Mouse (Mus musculus): ENCODE data around the gene Ttll12. TPM values are rescaled to one million over a fixed set of nuclear protein-coding genes. Genes with fewer than 3 reads are reported as not detected.
A peak's percentile ranks its signal among the peaks of the same experiment; 100 is the strongest.

Ttll12 gene
- total RNA-seq (2021), result 1 to 10 TPM; 9.3 TPM

DNA sequence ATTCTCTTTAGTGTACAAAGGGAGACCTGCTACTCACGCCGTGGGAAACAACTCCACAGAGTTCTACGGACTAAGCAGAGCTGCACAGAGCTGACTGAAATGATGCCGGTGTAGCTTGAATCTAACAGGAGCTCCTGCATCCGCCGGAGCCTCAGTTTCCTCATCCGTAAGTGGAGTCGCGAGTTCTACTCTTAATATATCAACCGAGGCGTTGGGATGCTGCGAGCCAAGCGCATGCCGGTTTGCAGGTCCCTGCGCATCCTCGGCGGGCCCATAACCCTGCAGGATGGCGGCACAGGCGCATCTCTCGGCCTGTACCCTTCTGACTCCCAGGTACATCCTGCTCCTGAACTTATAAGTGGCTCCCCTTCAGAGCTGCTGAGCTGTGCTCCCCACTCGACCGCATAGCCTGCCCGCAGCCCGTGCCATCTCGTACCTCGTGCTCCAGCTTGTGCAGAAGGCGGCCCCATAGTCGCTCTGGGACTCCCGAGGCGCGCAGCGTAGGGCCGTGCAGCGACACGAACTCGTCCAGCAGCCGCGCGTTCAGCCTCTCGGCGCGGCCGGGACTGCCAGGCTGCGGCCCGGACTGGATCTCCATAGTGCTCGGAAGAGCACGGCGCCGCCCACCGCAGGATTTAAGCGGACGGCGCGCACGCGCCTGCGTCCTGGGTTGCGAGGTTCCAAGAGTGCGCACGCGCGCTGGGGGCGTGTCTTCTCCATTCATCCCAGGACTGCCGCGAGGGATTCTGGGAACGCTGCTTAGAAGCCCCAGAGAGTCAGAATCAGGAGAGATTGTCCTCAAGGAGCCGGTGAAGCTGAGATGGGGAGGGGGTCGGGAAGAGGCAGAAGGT, at the start of gene Ttll12:
Gene Ttll12 (minus strand): TSS at position 645 of the 851 bp plus-strand sequence.
- peak; percentile 96 for DNase-seq

DNA sequence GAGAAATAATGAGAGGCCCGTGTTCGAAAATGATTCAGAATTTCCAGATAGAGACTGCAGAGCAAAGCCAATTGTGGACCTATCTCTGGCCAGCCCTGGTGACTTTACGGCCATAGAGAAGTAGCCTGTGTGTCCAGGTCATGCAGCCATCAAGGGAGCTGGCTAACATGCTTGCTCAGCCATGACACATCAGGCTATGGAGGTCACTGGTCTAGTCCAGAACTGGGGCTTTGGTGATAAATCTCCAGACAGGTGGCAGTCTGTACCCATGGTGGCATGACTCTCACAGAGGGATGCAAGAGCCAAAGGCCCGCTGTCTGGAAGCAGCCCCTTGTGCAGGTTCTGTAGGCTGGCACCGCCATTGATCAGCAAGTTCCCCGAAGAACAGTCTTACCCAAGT, 47.6 kb upstream of the Ttll12 start:
- no peak for DNase-seq

DNA sequence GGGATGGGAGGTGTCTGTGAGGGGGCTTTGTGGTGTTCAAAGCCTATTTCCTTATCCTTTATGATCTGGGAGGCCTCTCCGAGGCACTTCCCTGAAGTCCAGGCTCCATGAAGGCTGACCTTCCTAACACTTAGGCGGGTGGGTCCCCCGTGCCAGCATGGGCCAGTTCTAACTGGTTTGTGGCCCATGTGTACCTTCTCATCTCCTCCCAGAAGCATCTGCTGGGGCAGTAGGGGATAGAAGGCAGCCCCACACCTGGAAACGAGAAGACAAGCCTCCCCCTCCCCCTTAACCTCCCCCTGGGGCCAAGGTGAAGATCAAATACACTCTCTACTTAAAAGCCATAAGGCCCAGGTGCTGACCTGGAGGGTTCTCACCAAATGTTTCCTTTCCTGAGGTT, 45.3 kb upstream of the Ttll12 start:
- no peak for DNase-seq

DNA sequence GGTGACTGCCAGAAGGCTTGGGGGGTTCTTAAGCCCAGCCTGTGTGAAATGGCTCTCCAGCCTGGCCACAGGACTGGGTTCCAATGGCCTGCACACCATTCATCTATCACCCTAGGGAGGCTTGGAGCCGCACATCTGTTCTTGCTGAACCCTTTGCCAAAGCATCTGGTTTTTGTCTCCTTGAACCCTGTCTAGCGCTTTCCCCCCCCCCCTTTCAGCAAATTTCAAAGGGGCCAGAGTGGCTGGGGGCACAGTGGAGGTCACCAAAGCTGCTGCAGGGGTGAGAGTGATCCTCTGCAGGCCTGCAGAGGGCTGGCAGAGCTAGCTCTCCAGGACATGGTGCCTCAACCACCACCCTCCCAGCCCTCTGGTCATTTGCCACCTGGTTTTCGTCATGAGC, 44.2 kb upstream of the Ttll12 start:
- peak; percentile 35 for DNase-seq

DNA sequence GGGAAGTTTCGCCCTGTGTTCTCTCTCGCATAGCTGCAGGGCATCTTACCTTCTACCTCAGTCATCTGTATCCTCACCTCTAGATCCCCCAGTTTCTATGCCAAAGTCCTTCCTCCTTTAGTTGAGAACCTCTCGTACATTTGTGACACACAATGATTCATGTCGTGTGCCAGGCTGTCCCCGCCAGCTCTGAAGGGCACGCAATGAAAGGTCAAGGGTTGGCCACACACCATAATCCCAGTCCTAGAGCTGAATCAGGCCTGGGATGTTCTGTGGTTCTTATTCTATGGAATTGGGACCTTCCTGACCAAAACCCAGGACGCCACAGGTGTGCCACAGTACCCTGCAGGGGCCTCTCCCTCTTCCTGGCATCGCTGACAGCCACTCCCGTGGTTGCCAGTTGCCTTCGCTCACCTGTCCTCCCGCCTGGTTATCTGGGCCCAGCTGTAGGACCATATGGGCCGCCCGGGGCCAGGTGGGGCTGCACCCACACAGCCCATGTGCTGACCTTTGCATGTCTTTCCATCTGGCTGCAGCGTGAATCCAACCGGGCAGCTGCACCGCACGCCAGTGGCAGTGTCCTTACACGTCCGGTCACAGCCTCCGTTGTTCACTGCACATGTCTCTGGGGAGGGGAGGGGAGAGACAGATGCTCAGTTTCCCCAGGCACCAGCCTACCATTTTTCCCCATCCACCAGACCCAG, 43.4 kb upstream of the Ttll12 start:
- no peak for DNase-seq

DNA sequence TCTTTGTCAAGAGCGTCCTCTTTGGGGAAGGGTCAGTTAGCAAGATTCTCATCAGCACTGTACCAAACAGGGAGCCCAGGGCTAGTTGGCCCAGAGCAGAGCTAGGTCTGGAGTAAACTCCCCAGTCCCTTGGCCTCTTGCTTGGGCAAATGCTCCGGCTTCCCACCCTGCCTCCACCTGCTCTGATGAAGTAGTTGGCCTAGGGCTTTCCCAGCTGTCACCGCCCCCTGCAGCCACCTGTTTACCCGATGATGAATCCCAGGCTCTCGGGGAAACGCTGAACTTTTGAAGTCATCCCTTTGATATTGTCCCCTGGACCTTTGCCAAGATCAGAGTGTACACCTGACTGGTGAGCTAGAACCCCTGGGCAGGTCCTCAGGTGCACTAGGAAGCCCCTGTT, 41.8 kb upstream of the Ttll12 start:
- no peak for DNase-seq

DNA sequence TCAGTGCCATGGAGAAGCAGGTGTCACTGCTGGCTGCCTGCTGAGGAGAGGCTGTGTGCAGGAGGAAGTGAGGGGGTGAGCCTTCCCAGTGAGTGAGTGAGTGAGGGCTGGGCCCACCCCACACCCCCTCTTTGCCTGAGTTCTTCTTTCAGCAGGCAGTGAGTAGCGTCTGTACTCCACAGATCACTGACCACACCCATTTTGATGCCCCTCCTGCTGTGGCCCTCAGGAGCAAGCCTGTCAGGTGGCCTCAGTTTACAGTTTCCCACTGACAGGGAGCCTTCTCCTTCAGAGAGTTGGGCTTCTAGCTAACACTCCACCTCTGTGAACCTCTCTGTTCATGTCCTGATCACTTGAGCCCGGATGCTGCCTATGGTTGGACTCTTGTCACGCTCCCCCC, 40.3 kb upstream of the Ttll12 start:
- no peak for DNase-seq

DNA sequence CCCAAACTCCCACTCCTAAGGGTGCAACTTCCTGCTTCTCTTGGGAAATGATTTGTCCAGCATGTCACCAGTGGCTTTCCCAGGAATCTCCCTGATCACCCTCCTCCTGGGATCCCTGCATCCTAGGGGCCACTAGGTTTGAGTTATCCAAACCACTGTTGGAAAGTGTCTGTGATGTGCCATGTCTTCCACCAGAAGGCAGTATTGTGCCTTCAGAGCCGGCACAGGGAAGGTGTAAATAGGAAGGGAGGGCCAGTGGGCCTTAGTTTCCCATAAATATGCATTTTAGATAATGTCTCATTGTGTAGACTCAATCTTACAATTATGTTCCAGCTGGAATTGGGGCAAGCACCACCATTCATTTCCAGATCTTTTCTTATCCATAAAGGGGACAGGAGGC, 39.1 kb upstream of the Ttll12 start:
- DNase-seq, result peak; percentile 22

DNA sequence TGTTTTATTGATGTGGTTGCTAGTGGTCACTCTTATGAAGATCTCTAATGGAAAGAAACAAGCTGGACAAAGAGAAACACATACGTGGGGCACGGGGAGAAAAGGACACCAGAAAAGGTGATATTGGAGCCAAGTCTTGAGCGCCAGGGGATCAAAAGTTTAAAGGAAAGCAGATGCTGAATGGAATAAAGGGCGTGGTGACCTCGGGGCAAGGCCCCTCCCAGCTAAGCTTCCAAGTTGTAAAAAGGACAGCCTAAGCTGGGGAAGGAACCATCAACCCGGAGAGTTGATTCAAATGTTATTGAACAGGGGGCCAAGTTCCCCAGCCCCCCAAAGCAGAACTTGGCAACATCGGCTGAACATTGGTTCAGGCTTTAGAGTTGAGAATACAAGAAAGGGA, 36.1 kb upstream of the Ttll12 start:
- DNase-seq, result no peak

DNA sequence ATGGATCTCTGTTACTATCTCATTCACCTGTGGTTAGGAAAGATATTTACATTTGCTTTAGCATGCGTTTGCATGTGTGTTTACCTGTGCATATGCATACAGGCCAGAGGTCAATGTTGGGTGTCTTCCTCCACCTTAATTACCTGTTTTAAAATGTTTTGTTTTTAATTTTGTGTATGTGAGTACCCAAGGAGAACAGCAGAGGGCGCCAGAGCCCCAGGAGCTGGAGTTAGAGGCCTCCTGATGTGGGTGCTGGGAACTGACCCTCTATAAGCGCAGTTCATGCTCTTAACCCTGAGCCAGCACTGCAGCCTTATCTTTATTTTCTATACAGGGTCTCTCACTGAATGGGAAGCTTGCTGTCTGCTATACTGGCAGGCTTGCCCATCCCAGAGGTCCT, 34.8 kb upstream of the Ttll12 start:
- DNase-seq, result no peak

DNA sequence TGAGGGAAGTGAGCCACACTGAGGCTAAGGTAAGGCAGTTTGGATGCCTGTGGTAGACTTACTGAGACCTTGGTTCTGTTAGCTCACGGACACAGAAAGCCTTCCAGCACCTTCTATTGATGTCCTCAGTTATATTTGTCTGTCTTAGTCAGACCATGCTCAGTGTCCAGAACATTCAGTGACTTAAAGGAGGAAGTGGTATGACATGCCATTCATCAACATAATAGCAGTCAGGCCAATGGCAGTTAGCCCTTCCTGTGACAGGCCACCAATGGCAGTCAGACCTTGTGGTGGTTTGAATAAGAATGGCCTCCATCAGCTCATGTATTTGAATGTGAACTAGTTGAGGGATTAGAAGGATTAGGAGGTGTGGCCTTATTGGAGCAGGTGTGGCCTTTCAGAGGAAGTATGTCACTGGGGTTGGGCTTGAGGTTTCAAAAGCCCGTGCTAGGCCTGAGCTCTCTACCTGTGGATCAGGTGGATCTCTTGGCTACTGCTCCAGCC, 31.2 kb upstream of the Ttll12 start:
- no peak for DNase-seq

DNA sequence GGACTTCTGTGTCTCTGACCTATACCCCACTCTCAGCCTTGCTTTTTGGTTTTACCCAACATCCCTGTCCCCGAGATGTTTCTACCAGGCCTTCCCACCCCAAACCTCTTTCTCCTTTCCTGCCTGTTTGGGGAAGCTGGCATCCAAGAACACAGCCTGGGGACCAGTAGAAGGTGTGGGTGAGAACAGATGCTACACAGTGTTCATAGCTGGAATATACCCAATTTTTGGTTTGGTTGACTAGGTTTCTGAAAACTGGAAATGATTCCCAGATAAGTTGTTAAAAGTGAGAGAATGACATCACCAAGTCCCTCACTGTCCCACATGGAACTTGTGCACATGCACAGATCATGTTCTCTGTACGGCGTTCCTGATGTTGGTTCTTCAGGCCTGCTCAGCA, 20.3 kb upstream of the Ttll12 start:
- no peak for DNase-seq

DNA sequence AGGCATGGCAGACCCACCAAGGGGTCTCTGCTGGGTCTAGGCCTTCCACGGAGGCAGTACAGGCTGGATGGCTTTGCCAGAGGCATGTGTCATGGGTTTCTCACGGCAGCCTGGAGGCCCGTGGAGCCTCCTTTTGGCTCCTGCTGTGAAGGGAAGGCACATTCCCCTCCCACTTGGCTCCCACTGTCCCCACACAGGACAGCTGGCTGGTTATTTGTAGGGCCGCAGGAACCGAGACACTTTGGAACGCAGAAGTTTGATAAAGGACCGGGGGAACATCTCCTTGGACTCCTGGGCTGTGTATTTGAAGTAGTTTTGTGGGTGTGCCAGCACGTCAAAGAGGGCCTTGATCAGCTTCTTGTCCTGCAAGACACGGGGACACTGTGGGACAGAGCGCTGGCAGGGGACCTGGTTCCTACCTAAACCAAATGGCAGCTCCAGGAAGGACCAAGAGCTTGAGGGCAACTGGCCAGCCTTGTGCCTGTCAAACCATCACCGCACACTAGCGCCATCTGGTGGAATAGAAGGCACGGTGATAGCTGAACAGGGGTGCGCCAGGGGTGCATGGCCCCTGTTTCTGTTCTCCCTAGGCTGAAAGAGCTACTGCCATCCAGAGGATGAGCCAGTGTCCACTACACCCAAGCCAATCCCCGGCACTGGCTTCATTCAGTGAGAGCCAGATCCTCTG, 12.3 kb upstream of the Ttll12 start:
- DNase-seq, result peak; percentile 85

DNA sequence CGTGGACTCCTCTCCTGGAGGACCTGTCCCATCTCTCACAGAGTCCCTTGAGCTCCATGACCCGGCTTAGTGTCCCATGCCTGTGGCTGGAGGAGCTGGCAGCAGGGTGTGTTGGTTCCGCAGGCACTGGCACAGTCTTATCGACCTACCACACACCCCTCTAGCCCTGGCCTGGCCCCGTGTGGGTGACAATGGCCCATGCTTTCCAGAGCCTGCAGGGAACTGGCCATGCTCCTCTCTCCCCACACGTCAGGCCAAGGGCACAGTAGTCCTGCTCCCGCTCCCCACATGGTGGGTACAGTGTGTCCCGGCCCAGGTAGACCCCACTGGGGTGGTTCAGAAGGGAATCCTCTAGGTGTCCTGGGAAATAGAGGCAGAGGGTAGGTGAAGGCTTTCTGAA, 11.7 kb upstream of the Ttll12 start:
- no peak for DNase-seq

DNA sequence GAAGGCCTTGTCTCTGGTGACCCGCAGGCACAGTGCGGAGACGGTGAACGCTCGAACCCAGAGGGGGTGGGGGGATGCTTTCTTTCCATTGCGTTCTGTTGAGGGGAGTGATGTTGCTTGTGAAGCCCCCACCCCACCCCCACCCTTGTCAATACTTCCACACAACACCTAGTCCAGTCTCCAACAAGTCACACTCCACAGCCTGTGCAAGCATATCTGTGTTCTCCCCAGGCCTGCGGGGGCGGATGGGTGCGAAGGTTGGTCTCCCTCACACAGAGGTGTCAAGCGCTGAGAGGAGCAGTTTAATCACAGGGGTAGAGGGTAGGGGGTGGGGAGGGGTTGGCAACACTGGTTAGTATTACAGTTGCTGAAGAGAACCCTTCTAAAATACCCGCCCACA, 11.3 kb upstream of the Ttll12 start:
- DNase-seq, result no peak

DNA sequence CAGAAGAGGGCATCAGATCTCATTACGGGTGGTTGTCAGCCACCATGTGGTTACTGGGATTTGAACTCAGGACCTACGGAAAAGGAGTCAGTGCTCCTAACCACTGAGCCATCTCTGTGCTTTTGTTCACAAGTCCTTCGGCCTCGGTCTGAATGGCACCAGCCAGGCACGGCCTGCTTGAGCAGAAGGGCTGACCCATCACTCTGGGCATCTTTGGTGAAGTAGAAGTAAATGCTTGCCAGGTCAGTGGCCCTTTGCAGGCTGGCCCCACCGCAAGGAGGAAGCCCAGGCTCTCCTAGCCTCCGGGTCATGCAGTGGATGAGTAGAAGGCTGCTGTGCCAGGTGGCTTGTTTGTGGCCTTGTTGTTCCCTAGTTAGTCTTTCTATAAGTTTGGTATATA, 8.5 kb upstream of the Ttll12 start:
- no peak for DNase-seq

DNA sequence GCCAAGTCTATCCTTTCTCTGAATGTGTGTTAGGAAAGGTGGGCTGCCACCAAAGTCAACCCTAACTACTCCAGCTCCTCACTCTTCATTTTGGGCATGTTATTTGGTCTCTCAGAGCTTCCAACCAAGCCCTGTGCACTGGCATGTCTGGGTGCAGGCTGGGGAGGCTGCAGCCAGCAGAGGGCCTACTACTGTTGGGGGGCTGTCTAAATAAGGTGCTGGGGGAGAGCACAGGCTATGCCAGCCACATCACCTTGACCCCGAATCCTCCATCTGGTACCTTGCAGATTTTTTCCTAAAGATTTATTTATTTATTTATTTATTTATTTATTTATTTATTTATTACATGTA, 8.1 kb upstream of the Ttll12 start:
- DNase-seq, result no peak

DNA sequence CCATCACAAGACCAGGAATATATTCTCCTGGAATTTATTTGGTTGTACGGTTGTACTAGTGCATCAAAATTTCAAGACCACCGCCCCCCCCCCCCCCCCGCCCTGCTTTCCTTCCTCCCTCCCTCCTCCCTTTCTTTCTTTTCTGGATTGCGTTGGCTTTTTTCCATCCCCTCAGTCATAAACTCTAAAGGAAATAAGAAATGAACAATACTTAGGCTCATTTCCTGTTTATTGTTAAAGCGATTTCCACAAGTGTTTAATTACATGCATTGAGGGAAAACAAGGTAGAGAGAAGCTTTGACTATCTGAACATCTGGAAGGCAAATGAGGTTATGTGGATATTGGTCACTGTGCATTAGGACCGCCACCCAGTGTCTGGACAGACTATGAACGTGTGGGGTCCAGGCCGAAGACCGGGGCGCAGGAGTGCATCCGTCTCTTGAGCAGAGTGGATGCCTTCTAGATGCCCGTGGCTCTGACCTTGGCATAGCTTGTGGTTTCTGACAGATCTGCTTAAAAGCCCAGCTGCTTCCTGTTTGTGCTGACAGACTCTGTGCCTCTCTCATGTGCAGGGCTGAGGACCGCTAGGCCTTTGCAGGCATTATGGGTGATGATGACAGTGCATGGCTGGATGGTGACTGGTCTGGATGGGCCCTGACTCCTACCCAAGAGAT, 7.6 kb upstream of the Ttll12 start:
- DNase-seq, result peak; percentile 24

DNA sequence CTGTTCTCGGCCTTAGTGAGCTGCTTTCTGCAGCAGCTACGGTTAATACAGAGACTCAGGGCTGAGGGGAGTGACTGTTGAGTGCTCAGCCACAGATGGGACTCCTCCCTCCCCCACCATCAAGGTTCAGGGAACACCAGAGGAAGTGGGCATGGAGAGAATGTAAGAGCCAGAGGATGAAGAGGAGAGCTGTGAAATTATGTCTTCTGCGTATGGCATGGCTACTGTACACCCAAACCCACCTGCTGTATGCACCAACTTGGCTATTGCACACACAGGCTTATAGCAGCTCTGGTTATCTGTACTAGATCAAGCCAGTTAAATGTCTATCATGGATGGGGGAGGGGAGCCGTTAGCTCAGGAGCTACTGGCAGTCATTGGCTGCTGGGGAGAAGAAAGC, 6.2 kb upstream of the Ttll12 start:
- no peak for DNase-seq

DNA sequence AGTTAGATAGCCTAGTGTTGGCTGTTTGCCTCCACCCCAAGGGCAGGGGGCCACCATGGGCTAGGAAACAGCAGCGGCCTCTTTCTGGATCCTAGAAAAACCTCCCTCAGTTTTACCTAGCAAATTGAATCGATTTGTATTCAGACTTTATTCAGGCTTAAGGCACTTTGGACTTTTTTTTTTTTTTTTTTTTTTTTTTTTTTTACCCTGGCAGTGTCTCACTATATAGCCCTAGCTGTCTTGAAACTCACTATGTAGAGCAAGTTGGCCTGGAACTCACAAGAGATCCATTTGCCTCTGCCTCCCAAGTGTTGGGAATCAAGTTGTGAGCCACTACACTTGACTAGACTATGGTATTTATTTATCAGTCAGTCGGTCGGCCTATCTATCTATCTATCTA, 1.9 kb upstream of the Ttll12 start:
- no peak for DNase-seq

DNA sequence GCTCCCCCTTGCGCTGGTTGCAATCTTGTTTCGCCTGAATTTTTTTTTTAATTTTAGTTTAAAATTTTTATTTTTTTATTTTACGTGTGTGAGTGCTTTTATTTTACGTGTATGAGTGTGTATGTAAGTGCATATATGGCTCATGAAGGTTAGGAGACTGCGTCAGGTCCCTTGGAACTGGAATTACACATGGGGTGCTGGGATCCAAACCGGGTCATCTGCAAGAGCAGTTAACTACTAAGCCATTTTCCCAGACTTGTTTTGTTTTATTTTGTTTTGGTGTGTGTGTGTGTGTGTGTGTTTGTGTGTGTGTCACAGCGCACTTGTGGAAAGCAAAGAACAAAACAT, 381 bp upstream of the Ttll12 start:
- DNase-seq, result no peak

DNA sequence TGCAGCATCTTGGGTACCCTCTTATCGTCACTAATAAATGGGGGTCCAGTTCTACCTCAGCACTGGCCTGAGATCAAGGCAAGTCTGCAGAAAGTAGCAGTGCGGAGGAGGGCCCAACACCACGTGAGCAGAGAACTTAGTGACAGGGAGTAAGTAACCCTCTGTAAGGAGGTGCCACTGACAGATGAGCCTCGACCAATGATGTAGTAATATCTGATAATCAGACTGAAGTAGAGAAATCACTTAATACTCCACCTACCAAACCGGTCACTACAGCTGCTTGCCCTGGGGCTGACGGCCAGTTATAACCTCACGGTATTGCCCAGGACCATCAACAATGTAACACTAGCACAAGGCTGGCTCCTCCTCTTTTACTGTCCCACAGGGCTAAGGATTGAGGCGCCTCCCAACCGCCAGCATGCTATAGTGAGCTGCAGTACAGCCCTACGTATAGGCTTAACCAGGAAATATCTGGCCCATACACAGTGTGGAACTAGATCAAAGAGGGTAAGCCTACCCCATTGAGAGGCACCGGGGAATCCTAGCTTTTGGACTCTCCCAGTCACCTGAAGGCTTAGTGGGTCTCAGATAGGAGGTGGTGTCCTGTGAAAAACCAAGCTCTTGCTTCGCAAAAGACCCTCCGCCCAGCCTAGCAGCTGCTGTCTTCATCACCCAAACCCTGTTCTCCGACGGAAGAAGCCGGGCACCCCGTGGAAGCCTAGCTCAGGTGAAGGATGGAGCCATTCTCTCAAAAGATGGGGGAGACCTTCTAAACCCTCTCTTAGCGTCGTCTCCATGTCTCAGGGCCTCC, 1.1 kb downstream of the Ttll12 start:
- no peak for DNase-seq
